In genomic region chr1:92949426-92949825, GRCm38 (mm10) we compare ENCODE assay signal across 8 mouse cellular contexts. TPM values are rescaled to one million over a fixed set of nuclear protein-coding genes. Genes with fewer than 3 reads are reported as not detected.
DNase-seq lines count a peak whose midpoint lies in the region; ATAC-seq and TF ChIP-seq lines count a peak whose summit lies in the region.
"Had no signal": no experiment of that assay in that cellular context is flagged by ENCODE, and none has a peak within 500 bp of the region (broad histone marks: within the 10 kb centered on the region; RNA-seq: fewer than 3 reads in every experiment).

No protein-coding gene starts in this region.

- H3K9ac ChIP-seq in kidney, embryonic 14.5 days (ENCODE audit: low read depth, low read length), result no peak overlapping the region
- no peak overlapping the region for H3K9ac ChIP-seq in ES-Bruce4 (ENCODE audit: low read depth, poor library complexity, severe bottlenecking)

- H3K4me3 ChIP-seq in kidney, embryonic 14.5 days (ENCODE audit: low read length), result no peak overlapping the region
- H3K4me3 ChIP-seq in ES-Bruce4 (ENCODE audit: low read depth, low read length), result no peak overlapping the region

- no peaks in the 10 kb centered on the region for H3K4me1 ChIP-seq in kidney, embryonic 14.5 days (ENCODE audit: control insufficient read depth, insufficient read depth, low read length)
- H3K4me1 ChIP-seq in ES-Bruce4 (ENCODE audit: control insufficient read depth, insufficient read depth, low read length), result no peaks in the 10 kb centered on the region

- intact Hi-C loops in left cerebral cortex, postnatal 36 days (cut with DNase I), result no loop called here

- no peak overlapping the region for H3K27ac ChIP-seq in kidney, embryonic 14.5 days (ENCODE audit: low read depth, low read length)
- no peak overlapping the region for H3K27ac ChIP-seq in ES-Bruce4 (ENCODE audit: insufficient read depth, low read length)

- peak; percentile 37 for DNase-seq in kidney, postnatal 10 days
- peak; percentile 66 for DNase-seq in R1 (ENCODE audit: low read depth, low spot score)
- DNase-seq in lung, postnatal 10 days, result peak; percentile 35
- no peak for DNase-seq in left cerebral cortex, adult 9 months (ENCODE audit: low spot score in 2 of 2)
- DNase-seq in left cerebral cortex, postnatal 36 days (ENCODE audit: low spot score in 2 of 2), result no peak

- H3K36me3 ChIP-seq in kidney, embryonic 14.5 days (ENCODE audit: control insufficient read depth, insufficient read depth, low read length), result peaks cover 44% of the 10 kb centered on the region
- H3K36me3 ChIP-seq in ES-Bruce4 (ENCODE audit: control insufficient read depth, insufficient read depth, low read length, poor library complexity, severe bottlenecking), result no peaks in the 10 kb centered on the region

- TF ChIP-seq EP300 in ES-Bruce4 (IDR thresholded peaks at IDR 0.05; ENCODE audit: insufficient read depth, low read depth, low read length), result no peak

- no peak overlapping the region for H3K4me2 ChIP-seq in kidney, embryonic 14.5 days (replicated peaks; ENCODE audit: low read depth, low read length)

- peak; percentile 42 for TF ChIP-seq CTCF in ES-Bruce4 (IDR thresholded peaks at IDR 0.05; ENCODE audit: low read depth, low read length)

- no peaks in the 10 kb centered on the region for H3K9me3 ChIP-seq in kidney, embryonic 14.5 days (ENCODE audit: control insufficient read depth, low read length)
- H3K9me3 ChIP-seq in ES-Bruce4 (replicated peaks; ENCODE audit: control insufficient read depth, insufficient read depth, low read length, poor library complexity, severe bottlenecking), result no peaks in the 10 kb centered on the region

- 63% methylated on average over 6 of the region's 6 CpGs for WGBS in kidney, embryonic 14.5 days

- no peaks in the 10 kb centered on the region for H3K27me3 ChIP-seq in kidney, embryonic 14.5 days (ENCODE audit: control insufficient read depth, insufficient read depth, low read length)
- H3K27me3 ChIP-seq in ES-Bruce4 (ENCODE audit: control insufficient read depth, insufficient read depth, low read length, poor library complexity, severe bottlenecking), result no peaks in the 10 kb centered on the region

- TF ChIP-seq POLR2A in ES-Bruce4 (IDR thresholded peaks at IDR 0.05; ENCODE audit: insufficient read depth, low read length), result no peak

- ATAC-seq in kidney, embryonic 14.5 days (ENCODE audit: low FRiP score, low TSS enrichment), result no peak
- ATAC-seq: inflammation-experienced regulatory T-cells, adult 6 months had no signal

RNA-seq across cellular contexts. Expression of gene Gpr35, which starts 1.2 kb away (rescaled TPM):
- polyA plus RNA-seq in kidney, embryonic 14.5 days (2014; fragmentation: Nextera tagmentation; extraction: Ambion mirVana), result 0.16 and 0.45 TPM in 2 replicates
- 0.17 TPM in 1 of 2 replicates, not detected in the other for polyA plus RNA-seq in ES-Bruce4 (2011; ENCODE audit: insufficient read depth, insufficient read length, low read depth, missing spikeins)
- under 1 TPM in 1 of 2 experiments, not detected in 1; 0.77 TPM for total RNA-seq in left cerebral cortex, postnatal 36 days (2021)

RNA-seq across cellular contexts. Expression of gene Capn10, which starts 15.2 kb away (rescaled TPM):
- 24.9 and 28.7 TPM in 2 replicates for polyA plus RNA-seq in kidney, embryonic 14.5 days (2014; fragmentation: Nextera tagmentation; extraction: Ambion mirVana)
- 17.1 and 17.9 TPM in 2 replicates for polyA plus RNA-seq in ES-Bruce4 (2011; ENCODE audit: insufficient read depth, insufficient read length, low read depth, missing spikeins)
- total RNA-seq in left cerebral cortex, postnatal 36 days (2021), result 10 to 100 TPM; 38.3 to 40.0 TPM

RNA-seq across cellular contexts. Expression of gene Rnpepl1, which starts 38.8 kb away (rescaled TPM):
- 27.4 and 36.3 TPM in 2 replicates for polyA plus RNA-seq in kidney, embryonic 14.5 days (2014; fragmentation: Nextera tagmentation; extraction: Ambion mirVana)
- polyA plus RNA-seq in ES-Bruce4 (2011; ENCODE audit: insufficient read depth, insufficient read length, low read depth, missing spikeins), result 31.1 and 39.0 TPM in 2 replicates
- total RNA-seq in left cerebral cortex, postnatal 36 days (2021), result 10 to 100 TPM; 33.4 to 36.4 TPM

RNA-seq across cellular contexts. Expression of gene Dusp28, which starts 42.6 kb away (rescaled TPM):
- polyA plus RNA-seq in kidney, embryonic 14.5 days (2014; fragmentation: Nextera tagmentation; extraction: Ambion mirVana), result 12.5 and 13.7 TPM in 2 replicates
- 0.76 and 0.85 TPM in 2 replicates for polyA plus RNA-seq in ES-Bruce4 (2011; ENCODE audit: insufficient read depth, insufficient read length, low read depth, missing spikeins)
- total RNA-seq in left cerebral cortex, postnatal 36 days (2021), result 10 to 100 TPM; 15.3 to 15.7 TPM

RNA-seq across cellular contexts. Expression of gene Ankmy1, which starts 46.7 kb away (rescaled TPM):
- polyA plus RNA-seq in kidney, embryonic 14.5 days (2014; fragmentation: Nextera tagmentation; extraction: Ambion mirVana), result 1.1 and 1.4 TPM in 2 replicates
- not detected in 2 replicates for polyA plus RNA-seq in ES-Bruce4 (2011; ENCODE audit: insufficient read depth, insufficient read length, low read depth, missing spikeins)
- under 1 TPM; 0.32 to 0.45 TPM for total RNA-seq in left cerebral cortex, postnatal 36 days (2021)

Comparison
In these comparisons a context has a peak if more than half of its experiments do, and no peak if none do; other contexts are left out.
1. DNase-seq: peak in kidney, postnatal 10 days (single experiment), R1 (single experiment) and lung, postnatal 10 days (single experiment); none in left cerebral cortex, adult 9 months (0 of 2) and left cerebral cortex, postnatal 36 days (0 of 2).